Mouse (Mus musculus) CD4-positive, CD25-positive, alpha-beta regulatory T cell (primary cell): Measurements from ENCODE around the gene Ttf1. TPM values are rescaled to one million over a fixed set of nuclear protein-coding genes. Genes with fewer than 3 reads are reported as not detected.

Source experiments
- polyA plus RNA-seq: library from polyadenylated mRNA; unstranded; fragments of 100-300 nt; shearing (Covaris generic); gene quantifications from one replicate; pipeline ENCODE4 v1.2.1, GENCODE M21; 2017

Ttf1 gene
- 24.1 TPM for polyA plus RNA-seq

GRCm38 (mm10) chr2:29060135-29060597 is at the start of gene Ttf1:
Gene Ttf1 (plus strand): TSS chr2:29060262.

GRCm38 (mm10) chr2:29054991-29055390 is 5.1 kb upstream of the Ttf1 start, which contains the start of gene Cfap77:
Gene Cfap77 (minus strand): TSS chr2:29055066.

GRCm38 (mm10) chr2:29123907-29124569 is 64.0 kb downstream of the Ttf1 start, which contains the start of gene Setx:
Gene Setx (plus strand): TSS chr2:29124181.

Other genes starting within 250 kb of the Ttf1 start
- gene Gtf3c4, start 219.9 kb upstream of the Ttf1 start, polyA plus RNA-seq, result 10.4 TPM
- 27.1 TPM for gene Ddx31, start 219.9 kb upstream of the Ttf1 start, polyA plus RNA-seq
- gene Barhl1, start 143.6 kb upstream of the Ttf1 start, polyA plus RNA-seq, result not detected
- gene Cfap77, start 5.2 kb upstream of the Ttf1 start, polyA plus RNA-seq, result 0.83 TPM
- 82.1 TPM for gene Setx, start 63.9 kb downstream of the Ttf1 start, polyA plus RNA-seq
- gene Ntng2, start 192.7 kb downstream of the Ttf1 start, polyA plus RNA-seq, result 4.5 TPM